Mouse (Mus musculus) MEL (cell line): ENCODE data around the gene Siglece.

Experiments
- CTCF ChIP-seq, 3 experiments: IDR thresholded peaks in 2 of 3; conservative IDR thresholded peaks in 1 of 3; 2 replicates each; pipeline ENCODE4 v1.5.1; 2011 to 2012; ENCODE audit warnings: low read length in 3 of 3, low read depth in 2 of 3, mild to moderate bottlenecking in 2 of 3, improper control_type of control experiment in 1 of 3, inconsistent platforms in 1 of 3, mixed read lengths in 1 of 3, moderate library complexity in 1 of 3; ENCODE audit not compliant: control insufficient read depth in 1 of 3, insufficient read depth in 1 of 3, poor library complexity in 1 of 3, severe bottlenecking in 1 of 3
- ETS1 ChIP-seq: IDR thresholded peaks from 2 replicates; pipeline ENCODE4 v1.6.1; 2012; ENCODE audit warnings: low read depth, mild to moderate bottlenecking, inconsistent platforms, low read length, improper control_type of control experiment, moderate library complexity
- GATA1 ChIP-seq: IDR thresholded peaks from 2 replicates; pipeline ENCODE4 v1.6.1; 2011; ENCODE audit warnings: low read depth, low read length, improper control_type of control experiment
- MEF2A ChIP-seq: IDR thresholded peaks from 2 replicates; pipeline ENCODE4 v1.6.1; 2014; ENCODE audit warnings: low read depth, mild to moderate bottlenecking, inconsistent platforms, low read length, improper control_type of control experiment; ENCODE audit not compliant: poor library complexity, insufficient replicate concordance, severe bottlenecking; ENCODE audit errors: extremely low read depth
- MYC ChIP-seq: IDR thresholded peaks from 2 replicates; pipeline ENCODE4 v1.6.1; 2011; ENCODE audit warnings: low read depth, mild to moderate bottlenecking, low read length, improper control_type of control experiment, moderate library complexity
- POLR2AphosphoS5 ChIP-seq: IDR thresholded peaks from 2 replicates; pipeline ENCODE4 v1.6.1; 2012; ENCODE audit warnings: low read depth, borderline replicate concordance, mild to moderate bottlenecking, inconsistent platforms, low read length, moderate library complexity, mixed read lengths
- USF1 ChIP-seq: IDR thresholded peaks from 2 replicates; pipeline ENCODE4 v1.6.1; 2014; ENCODE audit warnings: low read depth, mild to moderate bottlenecking, inconsistent platforms, low read length, improper control_type of control experiment, moderate library complexity

DNA sequence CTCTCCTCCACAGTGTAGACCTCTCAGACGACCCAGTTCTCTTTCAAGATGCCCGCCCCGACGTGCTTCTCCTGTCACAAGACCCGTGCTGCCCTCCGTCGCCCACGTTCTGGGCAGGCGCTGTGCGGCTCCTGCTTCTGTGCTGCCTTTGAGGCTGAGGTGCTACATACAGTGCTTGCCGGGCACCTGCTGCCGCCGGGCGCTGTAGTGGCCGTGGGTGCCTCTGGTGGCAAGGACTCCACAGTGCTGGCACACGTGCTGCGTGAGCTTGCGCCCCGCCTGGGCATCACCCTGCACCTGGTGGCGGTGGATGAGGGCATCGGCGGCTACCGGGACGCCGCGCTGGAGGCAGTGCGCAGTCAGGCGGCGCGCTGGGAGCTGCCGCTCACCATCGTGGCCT lies 15.1 kb upstream of the Siglece start:
- TF ChIP-seq USF1 (no peak), ETS1 (no peak), GATA1 (no peak), MEF2A (no peak), MYC (no peak), CTCF (IDR thresholded peaks at IDR 0.05 in 2 of 3, conservative IDR thresholded peaks at IDR 0.05 in 1 of 3; ENCODE audit: control insufficient read depth in 1 of 3, insufficient read depth in 1 of 3, low read depth in 2 of 3, low read length in 3 of 3, poor library complexity in 1 of 3, severe bottlenecking in 1 of 3) (no peak), POLR2AphosphoS5 (no peak)
